ENCODE assay signal across 18 mouse cellular contexts in the genomic region with DNA sequence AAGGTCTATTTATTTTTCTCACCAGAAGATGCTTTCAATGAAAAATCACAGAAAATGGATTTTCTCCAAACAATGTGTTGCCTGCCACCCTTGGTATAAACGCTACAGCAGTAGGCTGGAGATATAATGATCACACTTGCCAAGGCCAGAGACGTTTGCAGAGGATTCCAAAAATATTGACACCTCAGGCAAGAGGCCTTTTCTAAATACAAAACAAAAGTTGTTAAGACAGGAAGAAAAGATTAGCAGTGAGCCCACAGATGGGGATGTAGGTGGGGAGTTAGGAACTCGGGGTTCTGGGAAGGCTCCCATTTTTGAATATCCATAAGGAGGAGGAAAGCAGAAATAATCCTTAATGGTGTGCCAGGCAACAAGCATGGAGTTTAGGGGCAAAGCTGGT.
DNase-seq lines count a peak whose midpoint lies in the region; ATAC-seq and TF ChIP-seq lines count a peak whose summit lies in the region.
"Had no signal": no experiment of that assay in that cellular context is flagged by ENCODE, and none has a peak within 500 bp of the region (broad histone marks: within the 10 kb centered on the region; RNA-seq: fewer than 3 reads in every experiment).

No protein-coding gene starts in this region.

- no peaks in the 10 kb centered on the region for H3K4me1 ChIP-seq in hindbrain, embryonic 16.5 days (ENCODE audit: control insufficient read depth, insufficient read depth, low read depth, low read length)
- H3K4me1 ChIP-seq: embryonic facial prominence, embryonic 12.5 days; heart, embryonic 13.5 days; hindbrain, embryonic 15.5 days had no signal

- H3K4me2 ChIP-seq in hindbrain, embryonic 16.5 days (ENCODE audit: low read length), result no peak overlapping the region
- H3K4me2 ChIP-seq: embryonic facial prominence, embryonic 12.5 days; heart, embryonic 13.5 days; hindbrain, embryonic 15.5 days had no signal

- H3K27me3 ChIP-seq in hindbrain, embryonic 16.5 days (replicated peaks; ENCODE audit: control insufficient read depth, insufficient read depth, low read length), result no peaks in the 10 kb centered on the region
- H3K27me3 ChIP-seq: embryonic facial prominence, embryonic 12.5 days; heart, embryonic 13.5 days; hindbrain, embryonic 15.5 days had no signal

- H3K9me3 ChIP-seq in hindbrain, embryonic 16.5 days (ENCODE audit: control insufficient read depth, low read length), result no peaks in the 10 kb centered on the region
- H3K9me3 ChIP-seq: embryonic facial prominence, embryonic 12.5 days; heart, embryonic 13.5 days; hindbrain, embryonic 15.5 days had no signal

- TF ChIP-seq CTCF in layer of hippocampus, adult 2 months (conservative IDR thresholded peaks at IDR 0.05), result no peak

- intact Hi-C loops in left cerebral cortex, postnatal 4 days (cut with DNase I), result no loop called here

- H3K4me3 ChIP-seq in layer of hippocampus, adult 2 months, result no peak overlapping the region
- H3K4me3 ChIP-seq in hindbrain, embryonic 16.5 days (ENCODE audit: low read length), result no peak overlapping the region
- H3K4me3 ChIP-seq: embryonic facial prominence, embryonic 12.5 days; heart, embryonic 13.5 days; hindbrain, embryonic 15.5 days had no signal

- 77% methylated on average over 3 of the region's 3 CpGs for WGBS in hindbrain, embryonic 16.5 days

- no peaks in the 10 kb centered on the region for H3K36me3 ChIP-seq in hindbrain, embryonic 16.5 days (ENCODE audit: control insufficient read depth, insufficient read depth, low read length)
- H3K36me3 ChIP-seq: embryonic facial prominence, embryonic 12.5 days; heart, embryonic 13.5 days; hindbrain, embryonic 15.5 days had no signal

- ATAC-seq in frontal cortex, adult (ENCODE audit: low TSS enrichment), result peak; percentile 35
- ATAC-seq in hindbrain, embryonic 16.5 days, result no peak
- ATAC-seq: forebrain, embryonic 16.5 days had no signal

- peak overlapping the region; percentile 24; the same call in 1 of the 2 replicates for H3K27ac ChIP-seq in layer of hippocampus, adult 2 months
- H3K27ac ChIP-seq in hindbrain, embryonic 16.5 days (ENCODE audit: low read depth, low read length), result no peak overlapping the region
- H3K27ac ChIP-seq: embryonic facial prominence, embryonic 12.5 days; heart, embryonic 13.5 days; hindbrain, embryonic 15.5 days had no signal

- DNase-seq in frontal cortex, postnatal 10 days (ENCODE audit: low spot score in 2 of 2), result no peak
- DNase-seq in layer of hippocampus, adult 2 months (ENCODE audit: low spot score in 2 of 2), result peak in 1 of 2 experiments; percentile 20
- no peak for DNase-seq in layer of hippocampus, adult 8-10 months (ENCODE audit: low spot score in 2 of 2)
- peak; percentile 10 to 39 for DNase-seq in left cerebral cortex, adult 9 months (ENCODE audit: low spot score in 2 of 2)
- no peak for DNase-seq in left cerebral cortex, postnatal 4 days
- DNase-seq: adrenal gland, postnatal 10 days; cerebellum, adult 11-12 months; cerebellum, adult 9-10 months; cerebellum, postnatal 25 days; gastrocnemius, postnatal 36 days; heart, adult 11 months; heart, postnatal 36 days had no signal

- no peak overlapping the region for H3K9ac ChIP-seq in hindbrain, embryonic 16.5 days (ENCODE audit: low read depth, low read length)
- H3K9ac ChIP-seq: embryonic facial prominence, embryonic 12.5 days; heart, embryonic 13.5 days; hindbrain, embryonic 15.5 days had no signal

Comparison
In these comparisons a context has a peak if more than half of its experiments do, and no peak if none do; other contexts are left out.
1. DNase-seq: peak in left cerebral cortex, adult 9 months (2 of 2); none in frontal cortex, postnatal 10 days (0 of 2), layer of hippocampus, adult 8-10 months (0 of 2) and left cerebral cortex, postnatal 4 days (single experiment).